Mouse (Mus musculus) ES-Bruce4 (cell line): ENCODE results near the gene Slc6a12.
A peak's percentile ranks its signal among the peaks of the same experiment; 100 is the strongest.
"Not testable (repeated sequence)": the region's sequence is repeated elsewhere in the genome, so short reads cannot be mapped to it uniquely, and the experiment has no call there.

Experiments
- CTCF ChIP-seq: IDR thresholded peaks from one replicate; pipeline ENCODE4 v1.8.1; 2011; ENCODE audit warnings: low read depth, low read length
- EP300 ChIP-seq: IDR thresholded peaks from 2 replicates; pipeline ENCODE4 v1.6.1; 2011; ENCODE audit warnings: low read depth, low read length; ENCODE audit not compliant: insufficient read depth
- POLR2A ChIP-seq: IDR thresholded peaks from one replicate; pipeline ENCODE4 v1.8.1; 2011; ENCODE audit warnings: low read length; ENCODE audit not compliant: insufficient read depth

DNA sequence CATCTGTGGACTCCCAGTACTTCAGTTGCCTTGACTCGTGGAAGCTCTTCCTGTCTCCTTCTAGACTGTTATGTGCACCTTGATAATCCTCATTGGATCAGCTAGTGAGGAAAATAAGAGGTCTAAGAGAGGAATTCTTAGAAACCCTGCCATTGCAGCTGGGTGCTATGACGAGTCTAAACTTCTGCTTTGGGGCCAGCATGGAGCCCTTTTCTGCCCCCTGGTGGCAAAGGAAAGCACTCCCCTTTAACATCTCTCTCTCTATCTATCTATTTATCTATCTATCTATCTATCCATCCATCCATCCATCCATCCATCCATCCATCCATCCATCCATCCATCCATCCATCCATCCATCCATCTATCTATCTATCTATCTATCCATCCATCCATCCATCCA is 23.7 kb downstream of the Slc6a12 start:
- not testable (repeated sequence) for TF ChIP-seq POLR2A, EP300
- peak; percentile 42 for TF ChIP-seq CTCF
